Mouse (Mus musculus): ENCODE data around the gene Brip1. TPM values are rescaled to one million over a fixed set of nuclear protein-coding genes. Genes with fewer than 3 reads are reported as not detected.

Brip1 gene
- polyA plus RNA-seq (2015; fragmentation: Nextera tagmentation; extraction: Ambion mirVana): 9.9 and 10.7 TPM in 2 replicates

- no peaks in the 10 kb centered on the region for H3K27me3 ChIP-seq
- H3K4me2 ChIP-seq: peak within 1 kb of the TSS; percentile 71
- peak; percentile 99 for ATAC-seq (replicated peaks; ENCODE audit: low FRiP score)
- H3K27ac ChIP-seq: peak within 1 kb of the TSS; percentile 94
- H3K4me3 ChIP-seq (replicated peaks): peak within 1 kb of the TSS; percentile 95
- H3K4me1 ChIP-seq: peaks cover 19% of the 10 kb centered on the region
- H3K9ac ChIP-seq: peak within 1 kb of the TSS; percentile 76
- H3K9me3 ChIP-seq (replicated peaks): peaks cover 6% of the 10 kb centered on the region
- peaks cover 49% of the 10 kb centered on the region for H3K36me3 ChIP-seq
- WGBS: under 1% methylated on average over 60 of the region's 60 CpGs
Observed at GRCm38 (mm10) chr11:86201037-86201786, at the start of gene Brip1. Gene Brip1, minus strand, starts transcription at chr11:86201193.

- ATAC-seq (replicated peaks; ENCODE audit: low FRiP score): no peak
- H3K4me2 ChIP-seq: no peak overlapping the region
- H3K27me3 ChIP-seq: no peaks in the 10 kb centered on the region
- peaks cover 79% of the 10 kb centered on the region for H3K36me3 ChIP-seq
- 61% methylated on average over 4 of the region's 4 CpGs for WGBS
- no peak overlapping the region for H3K27ac ChIP-seq
- no peak overlapping the region for H3K4me3 ChIP-seq (replicated peaks)
- H3K9me3 ChIP-seq (replicated peaks): no peaks in the 10 kb centered on the region
- H3K4me1 ChIP-seq: peaks cover 5% of the 10 kb centered on the region; the same call in 1 of the 2 replicates
- no peak overlapping the region for H3K9ac ChIP-seq
Observed at GRCm38 (mm10) chr11:86232446-86232845, 31.5 kb upstream of the Brip1 start.

GRCm38 (mm10) chr11:86231781-86232350 is 30.9 kb upstream of the Brip1 start:
- Histone ChIP-seq H3K9ac (no peak overlapping the region), H3K9me3 (replicated peaks) (no peaks in the 10 kb centered on the region), H3K27ac (peak overlapping the region; percentile 52; the same call in 1 of the 2 replicates), H3K4me2 (no peak overlapping the region), H3K4me3 (replicated peaks) (no peak overlapping the region), H3K36me3 (peaks cover 80% of the 10 kb centered on the region), H3K4me1 (peaks cover 5% of the 10 kb centered on the region; the same call in 1 of the 2 replicates), H3K27me3 (no peaks in the 10 kb centered on the region)
- WGBS: 90% methylated on average over 13 of the region's 13 CpGs
- ATAC-seq (replicated peaks; ENCODE audit: low FRiP score): 0 out of 2 replicates have a peak, but pooled peaks have one; percentile 49

- ATAC-seq (replicated peaks; ENCODE audit: low FRiP score): no peak
Observed at GRCm38 (mm10) chr11:86226646-86227180, 25.7 kb upstream of the Brip1 start.

GRCm38 (mm10) chr11:86225761-86226160 is 24.8 kb upstream of the Brip1 start:
- H3K4me1 ChIP-seq: no peaks in the 10 kb centered on the region
- H3K9me3 ChIP-seq (replicated peaks): no peaks in the 10 kb centered on the region
- H3K4me3 ChIP-seq (replicated peaks): no peak overlapping the region
- H3K4me2 ChIP-seq: no peak overlapping the region
- peaks cover 80% of the 10 kb centered on the region for H3K36me3 ChIP-seq
- H3K27me3 ChIP-seq: no peaks in the 10 kb centered on the region
- ATAC-seq (replicated peaks; ENCODE audit: low FRiP score): no peak
- H3K9ac ChIP-seq: no peak overlapping the region
- no peak overlapping the region for H3K27ac ChIP-seq
- WGBS: 87% methylated on average over 4 of the region's 4 CpGs

More at GRCm38 (mm10) chr11:86226646-86227180, 25.7 kb upstream of the Brip1 start:
- H3K27ac ChIP-seq: no peak overlapping the region
- peaks cover under 1% of the 10 kb centered on the region; the same call in 1 of the 2 replicates for H3K4me1 ChIP-seq
- H3K4me2 ChIP-seq: no peak overlapping the region
- H3K27me3 ChIP-seq: no peaks in the 10 kb centered on the region
- no peaks in the 10 kb centered on the region for H3K9me3 ChIP-seq (replicated peaks)
- WGBS: 85% methylated on average over 8 of the region's 8 CpGs
- H3K4me3 ChIP-seq (replicated peaks): no peak overlapping the region
- peaks cover 83% of the 10 kb centered on the region for H3K36me3 ChIP-seq
- no peak overlapping the region for H3K9ac ChIP-seq

- 50% methylated on average over 1 of the region's 1 CpGs for WGBS
- H3K36me3 ChIP-seq: peaks cover 78% of the 10 kb centered on the region
- H3K4me2 ChIP-seq: no peak overlapping the region
- H3K9ac ChIP-seq: no peak overlapping the region
- H3K27ac ChIP-seq: no peak overlapping the region
- H3K27me3 ChIP-seq: no peaks in the 10 kb centered on the region
- no peaks in the 10 kb centered on the region for H3K4me1 ChIP-seq
- H3K9me3 ChIP-seq (replicated peaks): no peaks in the 10 kb centered on the region
- ATAC-seq (replicated peaks; ENCODE audit: low FRiP score): no peak
- H3K4me3 ChIP-seq (replicated peaks): no peak overlapping the region
Observed at GRCm38 (mm10) chr11:86211803-86212202, 10.8 kb upstream of the Brip1 start.

- Histone ChIP-seq H3K36me3 (peaks cover 79% of the 10 kb centered on the region), H3K27ac (no peak overlapping the region), H3K4me3 (replicated peaks) (no peak overlapping the region), H3K4me2 (no peak overlapping the region), H3K4me1 (no peaks in the 10 kb centered on the region), H3K27me3 (no peaks in the 10 kb centered on the region), H3K9me3 (replicated peaks) (peaks cover 6% of the 10 kb centered on the region), H3K9ac (no peak overlapping the region)
- ATAC-seq (replicated peaks; ENCODE audit: low FRiP score): no peak
- WGBS: 96% methylated on average over 2 of the region's 2 CpGs
Observed at GRCm38 (mm10) chr11:86209123-86209522, 8.1 kb upstream of the Brip1 start.

GRCm38 (mm10) chr11:86205876-86206275 is 4.9 kb upstream of the Brip1 start:
- WGBS: 97% methylated on average over 4 of the region's 4 CpGs
- no peak overlapping the region for H3K27ac ChIP-seq
- no peak for ATAC-seq (replicated peaks; ENCODE audit: low FRiP score)
- H3K4me2 ChIP-seq: no peak overlapping the region
- peaks cover 11% of the 10 kb centered on the region for H3K4me1 ChIP-seq
- H3K9me3 ChIP-seq (replicated peaks): peaks cover 6% of the 10 kb centered on the region
- H3K4me3 ChIP-seq (replicated peaks): no peak overlapping the region
- H3K36me3 ChIP-seq: peaks cover 74% of the 10 kb centered on the region
- H3K27me3 ChIP-seq: no peaks in the 10 kb centered on the region
- no peak overlapping the region for H3K9ac ChIP-seq

- Histone ChIP-seq H3K27me3 (no peaks in the 10 kb centered on the region), H3K36me3 (peaks cover 71% of the 10 kb centered on the region), H3K4me3 (replicated peaks) (no peak overlapping the region), H3K4me2 (no peak overlapping the region), H3K9ac (no peak overlapping the region), H3K27ac (no peak overlapping the region), H3K9me3 (replicated peaks) (peaks cover 6% of the 10 kb centered on the region), H3K4me1 (peaks cover 13% of the 10 kb centered on the region)
- WGBS: 98% methylated on average over 5 of the region's 5 CpGs
- ATAC-seq (replicated peaks; ENCODE audit: low FRiP score): no peak
Observed at GRCm38 (mm10) chr11:86205031-86205430, 4.0 kb upstream of the Brip1 start.

- H3K9me3 ChIP-seq (replicated peaks): peaks cover 6% of the 10 kb centered on the region
- H3K27ac ChIP-seq: peak overlapping the region; percentile 94
- peak overlapping the region; percentile 71 for H3K4me2 ChIP-seq
- H3K4me3 ChIP-seq (replicated peaks): peak overlapping the region; percentile 95
- 38% methylated on average over 16 of the region's 16 CpGs for WGBS
- no peak for ATAC-seq (replicated peaks; ENCODE audit: low FRiP score)
- no peaks in the 10 kb centered on the region for H3K27me3 ChIP-seq
- peak overlapping the region; percentile 76 for H3K9ac ChIP-seq
- H3K36me3 ChIP-seq: peaks cover 51% of the 10 kb centered on the region
- peaks cover 19% of the 10 kb centered on the region for H3K4me1 ChIP-seq
Observed at GRCm38 (mm10) chr11:86201901-86202675, 1.1 kb upstream of the Brip1 start.

- Histone ChIP-seq H3K36me3 (peaks cover 42% of the 10 kb centered on the region), H3K9ac (peak overlapping the region; percentile 70), H3K4me2 (peak overlapping the region; percentile 70), H3K27ac (peak overlapping the region; percentile 94), H3K9me3 (replicated peaks) (peaks cover 6% of the 10 kb centered on the region), H3K4me1 (peaks cover 19% of the 10 kb centered on the region), H3K27me3 (no peaks in the 10 kb centered on the region), H3K4me3 (replicated peaks) (peak overlapping the region; percentile 95)
- ATAC-seq (replicated peaks; ENCODE audit: low FRiP score): peak; percentile 82
- under 1% methylated on average over 21 of the region's 21 CpGs for WGBS
Observed at GRCm38 (mm10) chr11:86200460-86201021, 452 bp downstream of the Brip1 start.
